Mouse (Mus musculus) kidney, adult 2 months (tissue): ENCODE measurements at regions not wholly inside any gene's neighbourhood (a gene's known extent, or its start where the extent isn't known, plus 50 kb on each side); places are given as distances from the start of the nearest gene placed in this dataset.

ENCODE experiments used
- DNase-seq: peaks from one replicate; pipeline ENCODE4 v3.0.0; 2021
- H3K27ac ChIP-seq: fragments of 200-500 bp; 2 replicates; pipeline ENCODE4 v1.5.1; 2012; ENCODE audit warnings: low read depth, low read length, control low read depth, inconsistent platforms; ENCODE audit not compliant: insufficient read depth
- H3K27me3 ChIP-seq: fragments of 200-500 bp; replicated peaks from 2 replicates; pipeline ENCODE4 v1.6.1; 2012; ENCODE audit warnings: mild to moderate bottlenecking, moderate library complexity, low read length, inconsistent platforms; ENCODE audit not compliant: control insufficient read depth, insufficient read depth
- H3K36me3 ChIP-seq: fragments of 200-500 bp; 2 replicates; pipeline ENCODE4 v1.6.1; 2012; ENCODE audit warnings: mild to moderate bottlenecking, moderate library complexity, low read length, inconsistent platforms; ENCODE audit not compliant: control insufficient read depth, insufficient read depth
- H3K4me1 ChIP-seq: fragments of 200-500 bp; 2 replicates; pipeline ENCODE4 v1.6.1; 2011; ENCODE audit warnings: low read length; ENCODE audit not compliant: control insufficient read depth, insufficient read depth
- H3K4me3 ChIP-seq: fragments of 200-500 bp; 2 replicates; pipeline ENCODE4 v1.5.1; 2011; ENCODE audit warnings: mild to moderate bottlenecking, low read depth, low read length, control low read depth; ENCODE audit not compliant: insufficient read depth
- CTCF ChIP-seq: fragments of 200-500 bp; conservative IDR thresholded peaks from 2 replicates; pipeline ENCODE4 v1.5.1; 2011; ENCODE audit warnings: low read depth, mild to moderate bottlenecking, control low read depth, low read length, moderate library complexity, mixed read lengths; ENCODE audit not compliant: insufficient read depth, insufficient read length
- POLR2A ChIP-seq: fragments of 200-500 bp; IDR thresholded peaks from one replicate; pipeline ENCODE4 v1.6.1; 2011; ENCODE audit warnings: low read depth, low read length, control low read depth
- WGBS: fragments of 180-500 bp; shearing (Covaris S2); methylation state at CpG from one replicate; pipeline ENCODE4 v1.1.7; 2018; 5-methylcytosine and 5-hydroxymethylcytosine counted together

DNA sequence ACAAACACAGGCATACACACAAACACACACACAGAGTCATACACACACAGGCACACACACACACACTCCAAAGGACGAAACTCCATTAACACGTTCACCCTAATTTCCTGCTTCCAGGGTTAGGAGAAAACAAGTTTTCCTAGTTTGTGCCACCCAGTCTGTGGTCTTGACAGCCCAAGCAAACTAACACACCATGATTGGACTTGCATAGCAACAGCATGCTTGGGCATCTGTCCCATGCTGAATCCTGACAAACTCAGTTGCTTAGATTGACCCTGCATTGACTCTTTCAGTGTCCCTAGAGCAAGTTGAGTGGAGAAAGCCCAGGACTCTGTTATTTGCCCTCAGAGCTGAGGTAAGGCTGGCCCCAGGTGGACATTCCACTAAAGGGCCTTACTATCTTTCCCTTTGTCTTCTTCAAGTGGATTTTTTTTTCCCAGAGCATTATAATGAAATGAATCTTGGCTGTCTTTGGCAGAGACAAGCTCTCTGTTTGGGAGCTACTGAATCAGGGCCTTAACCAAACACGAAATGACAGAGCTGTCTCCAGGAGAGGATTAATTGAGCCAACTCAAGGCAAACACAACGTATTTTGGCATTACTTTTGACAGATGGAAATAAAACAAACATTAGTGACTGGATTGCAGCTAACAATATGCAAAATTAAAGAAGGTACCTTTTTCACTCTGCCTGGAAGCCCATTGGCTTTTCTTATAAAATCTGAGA, 581.1 kb upstream of the Cdh5 start:
- Histone ChIP-seq H3K27me3 (no peaks in the 10 kb centered on the region), H3K36me3 (no peaks in the 10 kb centered on the region), H3K4me1 (no peaks in the 10 kb centered on the region), H3K27ac (no peak overlapping the region), H3K4me3 (no peak overlapping the region)
- DNase-seq, result no peak
- TF ChIP-seq CTCF (no peak), POLR2A (no peak)
- 60% methylated on average over 4 of the region's 4 CpGs for WGBS

DNA sequence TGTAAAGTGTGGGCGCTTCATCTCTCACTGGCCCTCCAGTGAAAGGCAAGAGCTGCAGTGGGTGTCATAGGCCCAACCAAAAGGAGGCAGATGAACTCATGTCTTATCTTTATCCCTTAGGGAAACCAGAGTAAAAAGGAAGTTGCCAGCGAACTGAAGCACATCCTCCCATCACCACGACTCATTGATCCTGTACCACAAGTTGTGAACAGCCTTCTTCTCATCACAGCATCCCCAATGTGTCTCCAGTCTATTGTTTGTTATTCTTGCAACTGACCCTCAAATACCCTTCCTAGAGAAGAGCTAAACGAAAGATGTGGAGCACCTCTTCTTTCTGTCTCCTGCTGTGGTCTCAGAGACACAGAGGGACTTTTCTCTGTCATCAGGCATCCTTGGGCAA, 570.5 kb upstream of the Cdh5 start:
- no peaks in the 10 kb centered on the region for H3K27me3 ChIP-seq
- no peaks in the 10 kb centered on the region for H3K4me1 ChIP-seq
- 42% methylated on average over 4 of the region's 4 CpGs for WGBS
- no peak overlapping the region for H3K4me3 ChIP-seq
- H3K36me3 ChIP-seq, result no peaks in the 10 kb centered on the region
- no peak for DNase-seq
- TF ChIP-seq POLR2A (no peak), CTCF (no peak)
- H3K27ac ChIP-seq, result no peak overlapping the region

- DNase-seq, result no peak
- 79% methylated on average over 4 of the region's 4 CpGs for WGBS
- no peak overlapping the region for H3K27ac ChIP-seq
- no peaks in the 10 kb centered on the region for H3K4me1 ChIP-seq
- H3K36me3 ChIP-seq, result no peaks in the 10 kb centered on the region
- TF ChIP-seq POLR2A (no peak), CTCF (no peak)
- H3K27me3 ChIP-seq, result no peaks in the 10 kb centered on the region
- H3K4me3 ChIP-seq, result no peak overlapping the region
Observed at GRCm38 (mm10) chr8:103534971-103535370, 566.5 kb upstream of the Cdh5 start.

DNA sequence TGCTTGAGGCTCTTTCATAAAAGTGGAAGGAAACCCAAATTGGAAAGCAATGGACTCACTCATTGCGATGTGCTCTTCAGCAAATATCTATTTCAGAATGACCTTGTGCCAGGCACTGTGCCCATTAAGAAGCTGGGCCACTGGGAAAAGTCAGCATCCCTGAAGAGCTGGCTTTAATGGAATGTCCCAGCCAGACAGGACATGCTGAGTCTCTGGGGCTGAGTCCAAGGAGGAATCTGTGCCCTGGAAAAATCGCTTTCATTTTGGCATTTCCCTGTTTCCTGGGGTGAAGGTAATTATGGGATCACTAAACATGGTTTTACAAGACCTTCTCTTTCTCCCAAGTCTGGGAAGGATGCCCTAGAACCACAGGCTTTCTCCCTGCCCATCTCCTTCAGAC, 564.6 kb upstream of the Cdh5 start:
- DNase-seq, result no peak
- no peaks in the 10 kb centered on the region for H3K4me1 ChIP-seq
- 78% methylated on average over 2 of the region's 2 CpGs for WGBS
- H3K27ac ChIP-seq, result no peak overlapping the region
- TF ChIP-seq CTCF (no peak), POLR2A (no peak)
- H3K36me3 ChIP-seq, result no peaks in the 10 kb centered on the region
- no peak overlapping the region for H3K4me3 ChIP-seq
- no peaks in the 10 kb centered on the region for H3K27me3 ChIP-seq

- no peak for DNase-seq
- WGBS, result 77% methylated on average over 2 of the region's 2 CpGs
- no peak overlapping the region for H3K4me3 ChIP-seq
- TF ChIP-seq POLR2A, result no peak
- no peak for TF ChIP-seq CTCF
- no peak overlapping the region for H3K27ac ChIP-seq
- no peaks in the 10 kb centered on the region for H3K27me3 ChIP-seq
- no peaks in the 10 kb centered on the region for H3K36me3 ChIP-seq
- no peaks in the 10 kb centered on the region for H3K4me1 ChIP-seq
Observed at GRCm38 (mm10) chr8:103541954-103542353, 559.5 kb upstream of the Cdh5 start.

- WGBS, result 87% methylated on average over 8 of the region's 8 CpGs
- H3K36me3 ChIP-seq, result no peaks in the 10 kb centered on the region
- no peak overlapping the region for H3K4me3 ChIP-seq
- no peak overlapping the region for H3K27ac ChIP-seq
- no peak for DNase-seq
- TF ChIP-seq CTCF, result no peak
- TF ChIP-seq POLR2A, result no peak
- H3K4me1 ChIP-seq, result no peaks in the 10 kb centered on the region
- no peaks in the 10 kb centered on the region for H3K27me3 ChIP-seq
Observed at GRCm38 (mm10) chr8:103551916-103552535, 549.4 kb upstream of the Cdh5 start.

- no peaks in the 10 kb centered on the region for H3K4me1 ChIP-seq
- no peak for DNase-seq
- H3K27ac ChIP-seq, result no peak overlapping the region
- no peaks in the 10 kb centered on the region for H3K36me3 ChIP-seq
- no peak overlapping the region for H3K4me3 ChIP-seq
- 64% methylated on average over 2 of the region's 2 CpGs for WGBS
- no peaks in the 10 kb centered on the region for H3K27me3 ChIP-seq
- TF ChIP-seq CTCF (no peak), POLR2A (no peak)
Observed at GRCm38 (mm10) chr8:103561606-103562005, 539.8 kb upstream of the Cdh5 start.
